Mouse (Mus musculus): ENCODE data around the gene Olfr273. TPM values are rescaled to one million over a fixed set of nuclear protein-coding genes. Genes with fewer than 3 reads are reported as not detected.
"Not testable (repeated sequence)": the region's sequence is repeated elsewhere in the genome, so short reads cannot be mapped to it uniquely, and the experiment has no call there.

The Olfr273 gene
- not detected in 2 replicates for polyA plus RNA-seq (2015; fragmentation: Nextera tagmentation; extraction: Ambion mirVana)

GRCm38 (mm10) chr4:52859136-52859535 is at the start of gene Olfr273:
TSS of gene Olfr273 (minus strand) at chr4:52859236.
- no peak within 1 kb of the TSS for H3K4me2 ChIP-seq
- H3K9me3 ChIP-seq (replicated peaks), result no peaks in the 10 kb centered on the region
- 70% methylated on average over 1 of the region's 1 CpGs for WGBS
- no peak within 1 kb of the TSS for H3K9ac ChIP-seq
- no peak within 1 kb of the TSS for H3K27ac ChIP-seq
- ATAC-seq (replicated peaks; ENCODE audit: insufficient number of reproducible peaks, insufficient read depth, low FRiP score, low read depth), result no peak
- H3K4me1 ChIP-seq (replicated peaks), result no peaks in the 10 kb centered on the region
- no peak within 1 kb of the TSS for H3K4me3 ChIP-seq
- no peaks in the 10 kb centered on the region for H3K27me3 ChIP-seq
- no peaks in the 10 kb centered on the region for H3K36me3 ChIP-seq

- Histone ChIP-seq H3K9ac (no peak overlapping the region), H3K27ac (no peak overlapping the region), H3K27me3 (no peaks in the 10 kb centered on the region), H3K36me3 (no peaks in the 10 kb centered on the region), H3K4me2 (no peak overlapping the region), H3K4me3 (no peak overlapping the region), H3K9me3 (replicated peaks) (no peaks in the 10 kb centered on the region), H3K4me1 (replicated peaks) (no peaks in the 10 kb centered on the region)
- ATAC-seq (replicated peaks; ENCODE audit: insufficient number of reproducible peaks, insufficient read depth, low FRiP score, low read depth), result no peak
- WGBS, result 90% methylated on average over 9 of the region's 9 CpGs
Observed at GRCm38 (mm10) chr4:52864156-52864555, 5.1 kb upstream of the Olfr273 start.

GRCm38 (mm10) chr4:52849672-52850071 is 9.4 kb downstream of the Olfr273 start:
- no peak overlapping the region for H3K4me2 ChIP-seq
- H3K9ac ChIP-seq, result no peak overlapping the region
- H3K4me1 ChIP-seq (replicated peaks), result no peaks in the 10 kb centered on the region
- WGBS, result 83% methylated on average over 5 of the region's 5 CpGs
- ATAC-seq (replicated peaks; ENCODE audit: insufficient number of reproducible peaks, insufficient read depth, low FRiP score, low read depth), result no peak
- no peak overlapping the region for H3K27ac ChIP-seq
- no peaks in the 10 kb centered on the region for H3K9me3 ChIP-seq (replicated peaks)
- no peaks in the 10 kb centered on the region for H3K36me3 ChIP-seq
- H3K4me3 ChIP-seq, result no peak overlapping the region
- H3K27me3 ChIP-seq, result no peaks in the 10 kb centered on the region

- ATAC-seq (replicated peaks; ENCODE audit: insufficient number of reproducible peaks, insufficient read depth, low FRiP score, low read depth), result no peak
- 40% methylated on average over 4 of the region's 4 CpGs for WGBS
- H3K36me3 ChIP-seq, result no peaks in the 10 kb centered on the region
Observed at GRCm38 (mm10) chr4:52849039-52849635, 9.9 kb downstream of the Olfr273 start.

GRCm38 (mm10) chr4:52845411-52845810 is 13.6 kb downstream of the Olfr273 start:
- not testable (repeated sequence) for H3K9ac ChIP-seq; H3K27ac ChIP-seq; ATAC-seq (replicated peaks; ENCODE audit: insufficient number of reproducible peaks, insufficient read depth, low FRiP score, low read depth); H3K9me3 ChIP-seq (replicated peaks); H3K27me3 ChIP-seq; H3K36me3 ChIP-seq; H3K4me1 ChIP-seq (replicated peaks); H3K4me2 ChIP-seq; H3K4me3 ChIP-seq
- WGBS, result 46% methylated on average over 1 of the region's 1 CpGs

More at GRCm38 (mm10) chr4:52849039-52849635, 9.9 kb downstream of the Olfr273 start:
- Histone ChIP-seq H3K9ac (no peak overlapping the region), H3K4me2 (no peak overlapping the region), H3K4me3 (no peak overlapping the region), H3K27me3 (no peaks in the 10 kb centered on the region), H3K27ac (no peak overlapping the region), H3K4me1 (replicated peaks) (no peaks in the 10 kb centered on the region), H3K9me3 (replicated peaks) (no peaks in the 10 kb centered on the region)

- H3K4me3 ChIP-seq, result no peak overlapping the region
- no peak for ATAC-seq (replicated peaks; ENCODE audit: insufficient number of reproducible peaks, insufficient read depth, low FRiP score, low read depth)
- 95% methylated on average over 11 of the region's 11 CpGs for WGBS
- no peaks in the 10 kb centered on the region for H3K36me3 ChIP-seq
- H3K9ac ChIP-seq, result no peak overlapping the region
- no peak overlapping the region for H3K27ac ChIP-seq
- no peak overlapping the region for H3K4me2 ChIP-seq
- no peaks in the 10 kb centered on the region for H3K9me3 ChIP-seq (replicated peaks)
- H3K4me1 ChIP-seq (replicated peaks), result no peaks in the 10 kb centered on the region
- H3K27me3 ChIP-seq, result no peaks in the 10 kb centered on the region
Observed at GRCm38 (mm10) chr4:52821375-52821774, 37.7 kb downstream of the Olfr273 start.

GRCm38 (mm10) chr4:52814304-52814703 is 44.7 kb downstream of the Olfr273 start, which contains the start of gene Olfr275:
TSS of gene Olfr275 (plus strand) at chr4:52814604.
- Histone ChIP-seq H3K4me1 (replicated peaks) (no peaks in the 10 kb centered on the region), H3K4me3 (no peak within 1 kb of the TSS), H3K36me3 (no peaks in the 10 kb centered on the region), H3K9ac (no peak within 1 kb of the TSS), H3K4me2 (no peak within 1 kb of the TSS), H3K9me3 (replicated peaks) (no peaks in the 10 kb centered on the region), H3K27ac (no peak within 1 kb of the TSS), H3K27me3 (no peaks in the 10 kb centered on the region)
- 84% methylated on average over 2 of the region's 2 CpGs for WGBS
- ATAC-seq (replicated peaks; ENCODE audit: insufficient number of reproducible peaks, insufficient read depth, low FRiP score, low read depth), result no peak

- 25% methylated on average over 2 of the region's 2 CpGs for WGBS
- no peaks in the 10 kb centered on the region for H3K9me3 ChIP-seq (replicated peaks)
Observed at GRCm38 (mm10) chr4:52811871-52812270, 47.2 kb downstream of the Olfr273 start.

More at GRCm38 (mm10) chr4:52811871-52812270, 47.2 kb downstream of the Olfr273 start:
- no peak overlapping the region for H3K27ac ChIP-seq
- no peak overlapping the region for H3K4me2 ChIP-seq
- no peak overlapping the region for H3K9ac ChIP-seq
- ATAC-seq (replicated peaks; ENCODE audit: insufficient number of reproducible peaks, insufficient read depth, low FRiP score, low read depth), result no peak
- no peaks in the 10 kb centered on the region for H3K36me3 ChIP-seq
- no peaks in the 10 kb centered on the region for H3K27me3 ChIP-seq
- H3K4me1 ChIP-seq (replicated peaks), result no peaks in the 10 kb centered on the region
- no peak overlapping the region for H3K4me3 ChIP-seq

Other genes with a start within 250 kb of the Olfr273 start
- gene Olfr275, start 44.6 kb downstream of the Olfr273 start, polyA plus RNA-seq (2015; fragmentation: Nextera tagmentation; extraction: Ambion mirVana), result not detected in 2 replicates
- gene Olfr272, start 59.9 kb upstream of the Olfr273 start, polyA plus RNA-seq (2015; fragmentation: Nextera tagmentation; extraction: Ambion mirVana), result not detected in 2 replicates
- gene Olfr270, start 105.3 kb upstream of the Olfr273 start, polyA plus RNA-seq (2015; fragmentation: Nextera tagmentation; extraction: Ambion mirVana), result not detected in 2 replicates
- gene Nipsnap3a, start 130.0 kb upstream of the Olfr273 start, polyA plus RNA-seq (2015; fragmentation: Nextera tagmentation; extraction: Ambion mirVana), result not detected in 2 replicates
- 60.6 and 61.6 TPM in 2 replicates for gene Nipsnap3b, start 152.6 kb upstream of the Olfr273 start, polyA plus RNA-seq (2015; fragmentation: Nextera tagmentation; extraction: Ambion mirVana)

Measured in heart, embryonic 15.5 days (tissue).